Mouse (Mus musculus) myocyte (in vitro differentiated cells): Measurements from ENCODE around the gene Myo1e.

Experiments used
- CEBPB ChIP-seq: IDR thresholded peaks from 2 replicates; pipeline ENCODE4 v1.6.1; 2011; ENCODE audit warnings: mild to moderate bottlenecking, moderate library complexity; ENCODE audit not compliant: poor library complexity, insufficient read depth, severe bottlenecking
- E2F4 ChIP-seq: IDR thresholded peaks from one replicate; pipeline ENCODE4 v1.6.1; 2011; ENCODE audit warnings: mild to moderate bottlenecking, control low read depth, moderate library complexity; ENCODE audit not compliant: insufficient read depth
- MAX ChIP-seq: IDR thresholded peaks from one replicate; pipeline ENCODE4 v1.6.1; 2011; ENCODE audit warnings: low read depth, mild to moderate bottlenecking, control low read depth
- MYOD1 ChIP-seq, 3 experiments: IDR thresholded peaks; one replicate each; pipeline ENCODE4 v1.6.1; 2011; ENCODE audit warnings: control low read depth in 2 of 3, low read depth in 2 of 3, mild to moderate bottlenecking in 2 of 3, moderate library complexity in 1 of 3; ENCODE audit not compliant: insufficient read length in 2 of 3, control insufficient read depth in 1 of 3
- MYOG ChIP-seq, 3 experiments: IDR thresholded peaks; one replicate each; pipeline ENCODE4 v1.6.1; 2011; ENCODE audit warnings: control low read depth in 2 of 3, low read depth in 2 of 3, mild to moderate bottlenecking in 2 of 3; ENCODE audit not compliant: insufficient read length in 2 of 3, control insufficient read depth in 1 of 3, insufficient read depth in 1 of 3
- POLR2A ChIP-seq: IDR thresholded peaks from one replicate; pipeline ENCODE4 v1.6.1; 2011; ENCODE audit warnings: low read depth, mild to moderate bottlenecking, control low read depth, moderate library complexity; ENCODE audit not compliant: insufficient read length
- POLR2AphosphoS2 ChIP-seq: IDR thresholded peaks from one replicate; pipeline ENCODE4 v1.6.1; 2011; ENCODE audit warnings: low read depth, control low read depth; ENCODE audit not compliant: insufficient read length
- REST ChIP-seq: IDR thresholded peaks from one replicate; pipeline ENCODE4 v1.6.1; 2011; ENCODE audit warnings: mild to moderate bottlenecking, control low read depth, moderate library complexity; ENCODE audit not compliant: insufficient read depth, insufficient read length
- SRF ChIP-seq: IDR thresholded peaks from one replicate; pipeline ENCODE4 v1.6.1; 2011; ENCODE audit warnings: low read depth; ENCODE audit not compliant: control insufficient read depth, insufficient read length
- USF1 ChIP-seq: IDR thresholded peaks from one replicate; pipeline ENCODE4 v1.6.1; 2011; ENCODE audit warnings: low read depth, mild to moderate bottlenecking, control low read depth, moderate library complexity

DNA sequence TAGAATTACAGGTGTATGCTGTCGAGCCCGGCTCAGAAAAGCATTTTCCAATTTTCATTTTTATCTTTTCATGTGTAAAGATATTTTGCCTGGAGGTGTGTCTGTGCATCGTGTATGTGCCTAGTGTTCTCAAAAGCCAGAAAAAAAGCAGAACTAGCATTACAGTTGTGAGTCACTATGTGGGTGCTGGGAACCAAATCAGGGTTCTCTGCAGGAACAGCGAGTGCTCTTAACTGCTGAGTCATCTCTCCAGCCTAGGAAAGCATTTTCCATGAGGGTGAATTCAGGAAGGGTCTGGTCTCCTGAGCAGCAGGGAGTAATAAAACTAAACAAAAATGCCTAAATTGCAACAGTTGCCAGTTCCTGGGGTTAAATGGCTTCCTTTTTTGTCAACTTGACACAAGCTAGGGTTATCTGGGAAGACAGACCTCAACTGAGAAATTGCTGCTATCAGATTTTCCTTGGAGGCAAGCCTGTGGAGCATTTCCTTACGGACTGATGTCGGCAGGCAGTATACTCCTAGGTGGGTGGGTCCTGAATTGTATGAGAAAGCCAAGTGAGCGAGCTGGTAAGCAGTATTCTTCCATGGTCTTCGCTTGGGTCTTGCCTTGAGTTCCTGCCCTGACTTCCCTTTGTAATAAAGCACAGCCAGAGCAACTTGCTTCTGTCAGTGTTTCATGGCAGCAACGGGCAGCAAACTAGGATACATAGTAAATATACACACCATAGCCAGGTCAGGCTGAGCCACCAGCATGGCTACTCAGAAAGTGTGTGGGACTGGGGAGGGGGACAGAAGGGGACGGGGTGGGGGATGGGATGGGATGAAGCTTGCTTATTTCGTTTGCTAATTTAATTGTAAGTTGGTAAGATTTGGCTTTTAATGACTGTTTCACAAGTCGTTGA is 184.8 kb downstream of the Myo1e start:
- TF ChIP-seq POLR2A: no peak
- TF ChIP-seq CEBPB: no peak
- TF ChIP-seq USF1: no peak
- TF ChIP-seq MYOD1 (IDR thresholded peaks at IDR 0.05; ENCODE audit: control insufficient read depth in 1 of 3, insufficient read length in 2 of 3, low read depth in 2 of 3): no peak
- no peak for TF ChIP-seq SRF
- TF ChIP-seq REST: no peak
- TF ChIP-seq POLR2AphosphoS2: no peak
- no peak for TF ChIP-seq MAX
- TF ChIP-seq MYOG (IDR thresholded peaks at IDR 0.05; ENCODE audit: control insufficient read depth in 1 of 3, insufficient read depth in 1 of 3, insufficient read length in 2 of 3, low read depth in 2 of 3): no peak
- TF ChIP-seq E2F4: no peak
